Mouse (Mus musculus) layer of hippocampus, adult 8-10 months (tissue): ENCODE results near the gene Pnkp. TPM values are rescaled to one million over a fixed set of nuclear protein-coding genes. Genes with fewer than 3 reads are reported as not detected.

Experiments used
- DNase-seq, 2 experiments: peaks; one replicate each; pipeline ENCODE4 v3.0.0; 2022; ENCODE audit warnings: low spot score in 2 of 2
- total RNA-seq, 4 experiments: library from RNA; stranded (reverse); gene quantifications; 2 replicates each; pipeline ENCODE4 v1.2.4; 2022

The Pnkp gene
- total RNA-seq, 4 experiments from 2014 or later, result 29.8 to 37.7 (median 32.4) TPM

DNA sequence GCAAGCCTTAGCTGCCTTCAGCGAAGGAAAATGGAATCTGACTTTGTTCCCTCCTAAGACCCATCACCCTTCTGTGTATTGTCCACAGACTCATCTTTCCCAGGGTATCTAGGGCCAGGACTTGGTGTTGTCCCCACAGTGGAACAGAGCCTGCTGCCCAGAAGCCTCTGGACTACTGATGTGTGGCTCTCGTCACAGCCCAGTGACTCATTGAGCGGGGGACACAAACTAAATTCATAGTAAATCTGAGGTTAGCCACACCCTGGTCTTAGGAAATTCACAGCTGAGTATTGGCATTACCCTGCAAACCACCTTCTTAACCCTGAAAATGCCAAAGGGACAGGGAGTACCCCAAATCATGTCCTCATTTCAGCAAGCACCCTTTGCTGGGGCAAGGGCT lies 30.2 kb upstream of the Pnkp start:
- no peak for DNase-seq

DNA sequence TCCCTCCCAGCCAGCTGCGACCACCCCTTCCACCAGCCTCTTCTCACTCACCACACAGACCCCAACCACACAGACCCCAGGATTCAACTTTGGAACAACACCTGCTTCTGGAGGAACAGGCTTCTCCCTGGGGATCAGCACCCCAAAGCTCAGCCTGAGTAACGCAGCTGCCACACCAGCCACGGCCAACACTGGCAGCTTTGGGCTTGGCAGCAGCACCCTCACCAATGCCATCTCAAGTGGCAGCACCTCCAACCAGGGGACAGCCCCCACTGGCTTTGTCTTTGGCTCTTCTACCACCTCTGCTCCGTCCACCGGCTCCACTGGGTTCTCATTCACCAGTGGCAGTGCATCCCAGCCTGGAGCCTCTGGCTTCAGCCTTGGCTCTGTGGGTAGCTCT lies 28.2 kb upstream of the Pnkp start:
- DNase-seq, result no peak

- DNase-seq, result no peak
Measured at GRCm38 (mm10) chr7:44832763-44833162, 24.2 kb upstream of the Pnkp start.

DNA sequence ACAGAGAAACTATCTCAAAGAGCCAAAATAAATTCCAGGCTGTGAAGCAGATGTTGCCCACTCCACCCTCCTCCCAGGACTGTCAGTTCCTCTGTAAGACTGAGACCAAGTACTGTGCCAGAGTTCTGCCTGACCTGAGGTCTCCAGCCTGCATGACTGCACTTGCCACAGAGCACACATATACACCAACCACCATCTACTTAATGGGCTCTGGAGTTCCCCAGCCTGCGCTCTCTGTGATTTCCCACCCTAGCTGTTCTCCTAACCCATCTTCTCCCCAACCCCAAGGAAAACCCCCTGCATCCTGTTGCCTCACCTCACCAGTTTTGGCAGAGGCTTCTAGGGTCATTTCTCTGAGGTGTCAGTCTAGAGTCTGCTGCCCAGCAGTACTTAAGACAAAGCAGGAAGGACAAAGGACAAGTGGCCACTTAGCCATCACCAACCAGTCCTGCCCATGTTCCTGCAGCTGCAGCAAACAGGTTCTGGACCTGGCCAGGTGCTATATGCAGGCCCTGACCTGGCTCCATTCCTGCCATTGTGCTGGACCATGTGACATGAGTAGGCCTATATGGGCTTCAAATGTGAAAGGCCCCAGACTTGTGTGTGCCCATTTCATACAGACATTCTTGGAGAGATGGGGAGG lies 21.4 kb upstream of the Pnkp start:
- no peak for DNase-seq

- DNase-seq, result no peak
Measured at GRCm38 (mm10) chr7:44836016-44836404, 20.9 kb upstream of the Pnkp start.

DNA sequence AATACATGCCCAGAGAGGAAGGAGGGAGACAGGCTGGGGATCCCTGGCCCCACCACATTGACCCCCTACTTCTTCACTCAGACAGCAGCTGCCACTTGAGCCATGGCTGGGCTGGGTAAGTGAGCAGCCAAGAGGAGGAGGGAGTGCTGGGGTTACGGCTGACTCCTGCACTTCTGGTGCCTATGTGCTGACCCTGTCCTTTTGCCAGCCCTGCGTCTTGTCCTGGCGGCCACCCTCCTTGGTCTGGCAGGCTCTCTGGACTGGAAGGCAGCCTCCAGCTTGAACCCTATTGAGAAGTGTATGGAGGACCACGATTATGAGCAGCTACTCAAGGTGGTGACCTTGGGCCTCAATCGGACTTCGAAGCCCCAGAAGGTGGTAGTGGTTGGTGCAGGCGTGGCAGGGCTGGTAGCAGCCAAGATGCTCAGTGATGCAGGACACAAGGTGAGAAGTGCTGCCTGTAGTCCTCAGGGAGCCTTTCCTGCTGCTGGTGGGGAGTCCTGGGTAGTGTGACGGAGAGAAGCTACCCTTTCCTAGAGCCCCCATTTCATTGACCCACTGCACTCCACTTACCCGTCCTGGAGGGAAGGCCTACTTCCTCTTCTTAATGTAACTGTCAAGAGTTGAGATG lies 20.4 kb upstream of the Pnkp start:
- DNase-seq, result no peak

- DNase-seq, result no peak
Measured at GRCm38 (mm10) chr7:44838073-44838472, 18.9 kb upstream of the Pnkp start.

GRCm38 (mm10) chr7:44839171-44839490 lies 17.8 kb upstream of the Pnkp start:
- no peak for DNase-seq

DNA sequence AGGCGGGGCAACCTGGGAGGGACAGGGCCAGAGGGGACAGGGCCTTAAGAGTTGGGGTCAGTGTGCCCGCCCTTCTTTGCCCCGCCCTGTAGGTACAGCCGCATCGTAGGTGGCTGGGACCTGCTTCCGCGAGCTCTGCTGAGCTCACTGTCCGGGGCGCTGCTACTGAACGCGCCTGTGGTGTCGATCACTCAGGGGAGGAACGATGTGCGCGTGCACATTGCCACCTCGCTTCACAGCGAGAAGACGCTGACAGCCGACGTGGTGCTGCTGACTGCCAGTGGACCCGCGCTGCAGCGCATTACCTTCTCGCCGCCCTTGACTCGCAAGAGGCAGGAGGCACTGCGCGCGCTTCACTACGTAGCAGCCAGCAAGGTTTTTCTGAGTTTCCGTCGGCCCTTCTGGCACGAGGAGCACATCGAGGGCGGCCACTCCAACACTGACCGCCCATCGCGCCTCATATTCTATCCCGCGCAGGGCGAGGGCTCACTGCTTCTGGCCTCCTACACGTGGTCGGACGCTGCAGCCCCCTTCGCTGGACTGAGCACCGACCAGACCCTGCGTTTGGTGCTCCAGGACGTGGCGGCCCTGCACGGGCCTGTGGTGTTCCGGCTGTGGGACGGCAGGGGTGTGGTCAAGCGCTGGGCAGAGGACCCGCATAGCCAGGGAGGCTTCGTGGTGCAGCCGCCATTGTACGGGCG lies 17.3 kb upstream of the Pnkp start:
- no peak for DNase-seq

- no peak for DNase-seq
Measured at GRCm38 (mm10) chr7:44840426-44840825, 16.5 kb upstream of the Pnkp start.

DNA sequence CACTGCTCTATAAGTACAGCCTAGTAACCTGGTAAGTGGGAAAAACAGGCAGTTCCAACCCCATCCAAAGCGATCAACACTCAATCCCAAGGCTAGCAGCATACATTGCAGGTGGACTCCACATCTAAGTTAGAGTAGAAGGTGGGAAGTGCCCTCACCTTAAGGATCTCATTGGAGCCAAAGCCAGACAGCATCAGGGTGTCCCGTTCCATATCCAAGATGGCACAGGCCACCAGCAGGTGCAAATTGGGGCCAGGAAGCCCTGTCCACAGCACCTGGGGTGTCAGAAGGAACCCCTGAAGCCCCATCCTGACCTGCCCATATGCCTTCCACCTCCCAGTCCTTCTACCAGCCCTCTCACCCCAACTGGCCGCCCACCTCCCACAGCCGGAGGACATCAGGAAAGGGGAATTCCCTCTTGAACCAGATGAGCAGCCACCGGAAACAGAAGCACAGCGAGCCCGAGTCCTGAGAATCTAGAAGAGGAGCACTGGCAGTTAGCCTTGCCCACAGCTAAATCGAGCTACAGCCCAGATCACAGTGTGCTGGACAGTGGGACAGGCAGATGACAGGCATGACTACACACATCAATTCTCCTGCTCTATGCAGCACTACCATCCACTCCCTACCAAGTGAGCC lies 15.0 kb upstream of the Pnkp start:
- no peak for DNase-seq

- no peak for DNase-seq
Measured at GRCm38 (mm10) chr7:44845006-44845405, 11.9 kb upstream of the Pnkp start.

- no peak for DNase-seq
Measured at GRCm38 (mm10) chr7:44846804-44847203, 10.1 kb upstream of the Pnkp start.

- DNase-seq, result no peak
Measured at GRCm38 (mm10) chr7:44847772-44848171, 9.2 kb upstream of the Pnkp start.

- DNase-seq, result peak; percentile 100
Measured at GRCm38 (mm10) chr7:44848561-44849415, 8.2 kb upstream of the Pnkp start, which contains the start of the genes Akt1s1 and Tbc1d17. Gene Akt1s1, plus strand, starts transcription at chr7:44848991. Gene Tbc1d17, minus strand, starts transcription at chr7:44849079.

DNA sequence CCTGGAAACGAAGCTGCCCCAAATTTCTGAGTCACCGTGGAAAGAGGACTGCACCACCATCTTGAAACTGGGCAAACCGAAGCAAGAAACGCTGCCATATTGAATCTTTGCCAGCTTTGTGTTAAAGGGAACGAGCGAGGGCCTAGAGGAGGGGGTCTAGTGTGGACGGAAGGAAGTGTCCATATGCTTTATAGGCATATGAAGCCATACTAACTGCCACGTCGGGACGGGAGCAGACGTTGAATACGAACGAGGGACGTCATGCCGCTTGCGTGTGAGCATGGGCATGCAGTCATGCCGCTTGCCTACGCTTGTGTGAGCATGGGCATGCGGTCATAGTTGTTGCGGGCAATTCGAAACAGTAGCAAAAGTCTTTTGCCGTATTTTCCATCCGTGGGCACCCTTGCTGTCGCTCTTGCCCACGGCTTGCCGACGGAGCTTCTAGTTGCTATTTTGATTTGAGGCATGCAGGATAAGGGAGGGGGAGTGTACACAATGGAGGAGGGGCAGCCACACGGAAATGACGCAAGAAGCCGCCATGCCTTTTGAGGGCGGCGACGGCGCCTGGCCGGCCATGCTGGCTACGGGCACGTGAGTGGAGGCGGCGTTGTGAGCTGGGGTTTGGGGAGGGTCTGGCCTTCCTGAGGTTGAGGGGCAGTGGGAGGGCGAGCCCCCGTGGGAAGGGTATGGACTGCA lies 7.4 kb upstream of the Pnkp start:
- peak; percentile 91 to 92 for DNase-seq

- DNase-seq, result peak in 1 of 2 experiments; percentile 68
Measured at GRCm38 (mm10) chr7:44850146-44850545, 6.8 kb upstream of the Pnkp start.

GRCm38 (mm10) chr7:44850789-44851624 lies 5.9 kb upstream of the Pnkp start:
- DNase-seq, result no peak

- no peak for DNase-seq
Measured at GRCm38 (mm10) chr7:44851625-44852234, 5.2 kb upstream of the Pnkp start.
